Mouse (Mus musculus): ENCODE measurements at regions not wholly inside any gene's neighbourhood (a gene's known extent, or its start where the extent isn't known, plus 50 kb on each side); places are given as distances from the start of the nearest gene placed in this dataset.

DNA sequence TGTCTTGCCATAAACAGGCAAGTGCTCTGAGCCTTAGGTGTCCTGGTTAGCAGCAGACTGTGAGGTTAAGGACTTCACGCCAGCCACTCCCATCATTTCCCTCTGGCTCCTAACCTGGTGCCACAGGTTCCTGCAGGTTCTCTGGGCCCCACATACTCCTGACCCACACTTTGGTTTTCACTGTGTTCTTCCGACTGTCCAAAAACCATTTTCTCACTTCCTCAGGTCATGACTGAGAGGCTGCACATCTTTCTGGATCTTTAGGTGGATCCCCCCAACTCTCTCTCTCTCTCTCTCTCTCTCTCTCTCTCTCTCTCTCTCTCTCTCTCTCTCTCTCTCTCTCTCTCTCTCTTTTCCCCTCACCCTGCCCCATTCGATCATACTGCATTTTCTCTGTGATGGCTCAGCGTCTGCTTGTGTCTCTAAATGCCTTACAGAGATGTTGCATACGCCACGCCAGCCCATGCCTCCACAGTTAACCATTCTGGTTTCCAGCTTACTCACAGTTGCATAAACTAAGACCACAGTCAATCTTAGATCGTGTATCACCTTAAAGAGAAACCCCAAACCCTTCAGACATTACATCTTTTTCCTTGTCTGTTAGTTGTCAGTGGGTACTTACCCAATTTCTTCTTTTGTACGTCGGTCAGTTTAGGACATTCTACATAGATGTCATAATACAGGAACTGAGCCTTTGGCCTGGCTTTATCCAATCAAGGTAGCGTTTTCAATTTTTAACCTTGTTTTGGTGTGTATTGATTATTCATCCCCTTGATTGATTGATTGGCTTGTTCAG, 112.0 kb upstream of the Zfp217 start:
- intact Hi-C loops (cut with DNase I; ENCODE audit: low total_unique reads): no loop called here
- no peak for DNase-seq

DNA sequence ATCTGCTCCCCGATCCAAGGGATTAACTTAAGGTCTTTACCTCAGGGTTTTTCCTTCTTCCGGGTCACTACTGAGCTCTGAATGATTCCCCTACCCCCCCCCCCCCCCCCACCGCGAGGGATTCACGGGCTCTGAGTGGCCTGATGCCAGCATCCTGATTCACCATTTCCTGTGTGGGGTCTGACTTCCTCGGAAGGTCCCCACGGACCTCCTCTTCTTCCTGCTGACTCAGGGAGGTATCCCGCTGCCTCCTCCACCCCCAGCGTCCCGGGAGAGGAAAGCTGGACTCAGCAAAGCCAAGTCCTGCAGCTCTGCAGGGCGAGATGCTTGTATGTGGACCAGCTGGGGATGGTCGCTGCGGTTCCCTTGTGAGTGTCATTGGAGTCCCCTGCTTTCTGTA, 110.5 kb upstream of the Zfp217 start:
- DNase-seq: peak; percentile 51
- intact Hi-C loops (cut with DNase I; ENCODE audit: low total_unique reads): no loop called here

DNA sequence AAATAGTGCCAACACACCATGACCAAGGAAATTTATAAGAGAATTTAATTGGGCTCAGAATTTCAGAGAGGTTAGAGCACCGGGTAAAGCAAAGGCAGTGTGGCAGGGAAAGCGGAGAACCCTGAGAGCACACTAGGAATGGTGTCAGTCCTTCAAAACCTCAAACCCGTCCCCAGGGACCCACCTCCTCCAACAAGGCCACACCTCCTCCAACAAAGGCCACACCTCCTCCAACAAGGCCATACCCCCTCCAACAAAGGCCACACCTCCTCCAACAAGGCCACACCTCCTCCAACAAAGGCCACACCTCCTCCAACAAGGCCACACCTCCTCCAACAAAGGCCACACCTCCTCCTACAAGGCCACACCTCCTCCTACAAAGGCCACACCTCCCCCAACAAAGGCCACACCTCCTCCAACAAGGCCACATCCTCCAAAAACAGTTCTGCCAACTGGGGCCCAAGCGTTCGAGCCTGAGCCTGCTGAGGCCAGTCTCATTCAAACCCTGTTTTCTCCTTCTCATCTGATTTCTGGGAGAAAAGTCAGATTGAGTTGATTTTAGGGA, 109.8 kb upstream of the Zfp217 start:
- no peak for DNase-seq
- intact Hi-C loops (cut with DNase I; ENCODE audit: low total_unique reads): no loop called here

DNA sequence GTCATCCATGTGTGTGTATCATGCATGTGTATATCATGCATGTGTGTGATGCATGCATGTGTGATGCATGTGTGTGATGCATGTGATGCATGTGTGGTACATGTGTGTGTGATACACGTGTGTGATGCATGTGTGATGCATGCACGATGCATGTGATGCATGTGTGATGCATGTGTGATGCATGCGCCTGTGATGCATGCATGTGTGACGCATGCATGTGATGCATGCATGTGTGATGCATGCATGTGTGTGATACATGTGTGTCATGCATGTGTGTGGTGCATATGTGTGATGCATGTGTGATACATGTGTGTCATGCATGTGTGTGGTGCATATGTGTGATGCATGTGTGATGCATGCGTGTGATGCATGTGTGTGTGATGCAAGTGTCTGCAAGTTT, 108.1 kb upstream of the Zfp217 start:
- no peak for DNase-seq
- intact Hi-C loops (cut with DNase I; ENCODE audit: low total_unique reads): no loop called here

DNA sequence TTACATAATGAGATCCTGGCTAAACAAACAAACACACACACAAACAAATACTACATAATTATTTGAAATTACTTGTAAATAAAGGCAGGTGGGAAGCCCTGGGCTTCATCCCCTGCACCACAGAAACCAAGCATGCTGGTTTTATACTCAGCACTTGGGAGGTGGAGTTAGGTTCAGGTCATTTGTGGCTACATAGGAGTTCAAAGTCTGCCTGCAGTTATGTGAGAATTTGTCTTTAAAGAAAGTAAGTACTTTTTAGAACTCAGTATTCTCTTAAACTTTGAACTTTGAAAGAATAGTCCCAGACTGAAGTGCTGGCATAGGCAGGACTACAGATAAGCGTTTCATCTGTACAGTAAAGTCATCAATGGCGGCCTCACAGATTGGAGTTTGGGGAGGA, 107.6 kb upstream of the Zfp217 start:
- intact Hi-C loops (cut with DNase I; ENCODE audit: low total_unique reads): no loop called here
- DNase-seq: no peak

DNA sequence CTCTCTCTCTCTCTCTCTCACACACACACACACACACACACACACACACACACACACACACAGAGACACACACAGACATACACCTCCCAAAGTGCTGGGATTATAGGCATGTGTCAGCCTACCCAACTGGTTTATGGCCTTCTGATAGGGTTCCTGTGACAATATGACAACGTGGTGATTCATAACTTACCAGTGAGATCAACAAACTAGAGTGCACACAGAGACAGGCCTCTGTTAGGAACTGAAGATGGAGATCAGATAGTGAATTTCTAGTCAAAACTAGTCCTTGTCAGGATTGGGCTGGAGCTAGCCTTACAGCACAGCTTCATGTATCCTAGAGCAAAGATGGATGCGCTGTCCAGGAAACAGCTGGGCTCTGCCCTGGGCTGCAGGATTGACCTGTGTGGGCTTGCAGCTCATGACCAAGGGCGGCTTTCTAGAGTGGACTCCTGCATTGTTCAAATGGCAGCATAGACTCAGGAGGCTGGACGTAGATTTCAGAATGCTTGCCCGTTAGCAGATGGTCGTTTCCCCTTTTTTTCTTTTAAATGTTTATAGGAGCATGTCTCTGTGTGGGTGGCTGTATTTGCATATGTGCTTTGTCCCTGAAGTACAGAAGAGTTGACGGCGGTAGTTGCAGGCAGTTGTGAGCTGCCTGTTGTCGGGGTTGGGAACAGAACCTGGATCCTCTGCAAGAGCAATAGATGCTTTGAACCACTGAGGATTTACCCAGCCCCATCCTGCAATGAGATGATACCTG, 106.0 kb upstream of the Zfp217 start:
- intact Hi-C loops (cut with DNase I; ENCODE audit: low total_unique reads): no loop called here
- no peak for DNase-seq

DNA sequence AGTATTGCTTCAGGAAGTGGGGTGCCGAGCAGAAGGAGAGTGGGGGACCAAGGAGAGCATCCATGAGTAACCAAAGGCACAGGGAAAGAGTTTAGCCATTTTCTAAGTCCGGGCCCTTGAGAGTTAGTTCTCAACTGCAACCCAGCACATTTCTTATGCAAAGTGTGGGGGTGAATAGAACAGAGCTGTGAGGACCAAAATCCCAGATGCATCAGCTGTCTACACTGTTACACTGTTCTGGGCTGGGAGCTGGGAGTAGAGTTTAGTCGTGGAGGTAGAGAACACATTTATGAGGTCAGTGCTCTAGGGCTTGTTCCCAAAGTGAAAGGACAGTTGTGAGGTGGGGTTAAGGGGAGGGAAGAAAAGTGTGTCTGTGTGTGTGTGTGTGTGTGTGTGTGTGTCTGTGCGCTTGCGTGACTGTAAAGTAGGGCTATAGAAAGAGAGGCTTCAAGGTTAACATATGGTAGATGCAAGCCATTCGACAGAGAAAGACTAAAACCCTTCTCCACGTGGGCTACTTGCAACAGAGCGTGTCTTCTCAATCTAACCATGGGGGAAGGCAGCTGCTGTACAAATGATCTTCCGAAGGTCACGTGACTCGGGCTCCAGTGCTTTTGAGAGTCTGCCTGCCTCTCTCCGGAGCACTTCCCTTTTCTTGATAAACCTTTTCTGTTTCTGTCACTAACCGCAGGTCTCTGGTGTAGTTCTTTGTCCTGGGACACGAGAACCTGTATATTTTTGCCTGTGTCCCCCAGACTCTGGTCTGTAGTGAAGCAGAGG, 104.5 kb upstream of the Zfp217 start:
- intact Hi-C loops (cut with DNase I; ENCODE audit: low total_unique reads): no loop called here
- DNase-seq: no peak

DNA sequence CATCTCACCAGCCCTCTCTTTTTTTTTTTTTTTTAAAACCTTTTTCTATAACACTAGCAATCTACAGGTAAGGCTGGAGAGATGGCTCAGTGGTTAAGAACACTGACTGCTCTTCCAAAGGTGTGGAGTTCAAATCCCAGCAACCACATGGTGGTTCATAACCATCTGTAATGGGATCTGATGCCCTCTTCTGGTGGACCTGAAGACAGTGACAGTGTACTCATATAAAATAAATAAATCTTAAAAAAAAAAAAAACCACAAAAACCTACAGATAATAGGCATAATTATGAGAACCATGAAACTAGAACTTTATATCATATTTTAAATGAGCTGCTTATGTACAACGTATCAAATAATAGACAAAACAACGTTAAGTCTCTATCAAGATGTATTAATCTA, 102.8 kb upstream of the Zfp217 start:
- DNase-seq: no peak
- intact Hi-C loops (cut with DNase I; ENCODE audit: low total_unique reads): no loop called here

DNA sequence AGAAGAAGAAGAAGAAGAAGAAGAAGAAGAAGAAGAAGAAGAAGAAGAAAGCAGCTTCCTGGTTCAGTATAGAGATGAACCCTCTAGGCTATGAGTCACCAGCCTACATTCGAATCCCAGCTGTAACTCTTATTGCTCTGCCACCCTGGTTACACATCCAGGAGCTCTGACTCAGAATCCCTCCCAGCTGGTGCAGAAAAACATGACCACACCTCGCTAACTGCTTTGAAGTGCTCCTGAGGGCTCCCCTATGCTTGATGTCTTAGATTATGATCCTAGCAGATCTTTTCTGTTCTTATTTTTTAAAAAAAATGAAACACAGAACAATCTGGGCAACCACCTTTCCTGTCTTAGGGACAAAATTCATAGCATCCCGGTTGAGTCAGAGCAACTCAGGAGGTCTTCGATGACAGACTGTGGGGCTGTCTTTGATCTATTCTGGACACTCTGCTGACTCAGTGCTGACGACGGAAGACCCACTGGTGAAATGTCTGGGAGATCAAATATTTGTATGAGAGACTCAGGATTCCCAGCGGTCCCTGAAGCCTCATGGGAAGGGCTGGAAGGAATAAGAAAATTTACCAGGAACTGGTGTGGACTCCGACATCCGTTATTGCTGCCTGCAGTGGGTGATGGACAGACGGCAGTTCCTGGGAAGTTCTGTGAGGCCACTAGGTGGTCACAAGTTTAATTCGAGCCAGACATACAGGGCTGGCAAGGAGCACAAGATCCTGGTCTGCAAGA, 100.0 kb upstream of the Zfp217 start:
- intact Hi-C loops (cut with DNase I; ENCODE audit: low total_unique reads): no loop called here

DNA sequence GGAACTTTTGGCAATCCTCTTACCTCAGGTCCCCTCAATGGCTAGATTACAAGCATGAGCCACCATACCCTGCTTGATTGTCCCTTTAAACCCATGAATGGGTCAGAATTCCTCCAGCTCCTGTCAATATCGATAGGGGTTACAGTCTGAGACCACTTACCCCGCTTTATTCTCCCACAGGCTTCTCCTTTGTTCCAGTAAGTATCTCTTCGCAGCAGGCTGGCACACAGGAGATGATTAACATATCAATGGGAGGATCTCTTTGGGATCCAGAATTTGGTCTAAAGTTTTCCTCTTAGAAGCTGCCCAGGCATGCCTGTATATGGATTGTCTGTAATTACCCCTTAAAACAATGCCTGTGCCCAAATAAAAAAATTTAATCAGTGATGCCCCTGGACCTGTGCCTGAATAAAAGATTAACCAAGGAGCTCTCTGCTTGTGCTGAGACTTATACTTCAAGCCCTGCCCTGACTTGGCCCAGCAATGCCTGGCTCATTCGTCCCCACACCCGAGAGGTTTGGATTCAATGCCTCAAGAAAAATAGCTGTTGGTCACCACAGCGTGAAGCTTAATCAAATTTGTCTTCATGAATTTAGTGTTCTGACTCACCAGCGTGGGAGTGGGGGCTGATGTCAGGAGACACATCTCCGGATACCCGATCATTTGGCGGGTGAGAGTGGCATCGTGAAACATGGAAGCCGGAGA, 97.9 kb upstream of the Zfp217 start:
- intact Hi-C loops (cut with DNase I; ENCODE audit: low total_unique reads): no loop called here
- no peak for DNase-seq

More for the DNA sequence above, 100.0 kb upstream of the Zfp217 start:
- no peak for DNase-seq

DNA sequence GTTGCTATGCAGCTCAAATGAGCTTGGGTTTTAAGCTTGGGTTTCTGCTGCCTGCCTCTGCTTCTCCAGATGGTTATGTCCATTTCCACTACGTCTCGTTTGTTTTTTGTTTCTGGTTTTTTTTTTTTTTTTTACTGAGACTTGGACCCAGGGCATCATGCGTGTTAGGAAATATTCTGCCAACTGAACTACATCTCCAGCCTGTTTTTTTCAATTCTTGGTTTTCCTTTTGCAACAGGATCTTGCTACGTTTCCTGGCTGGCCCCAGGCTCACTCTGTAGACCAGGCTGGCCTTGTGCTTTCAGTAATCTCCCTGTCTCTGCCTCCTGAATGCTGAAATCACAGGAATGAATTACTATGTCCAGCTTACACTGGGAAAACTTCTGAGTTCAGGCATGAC, 96.2 kb upstream of the Zfp217 start:
- DNase-seq: no peak
- intact Hi-C loops (cut with DNase I; ENCODE audit: low total_unique reads): no loop called here

DNA sequence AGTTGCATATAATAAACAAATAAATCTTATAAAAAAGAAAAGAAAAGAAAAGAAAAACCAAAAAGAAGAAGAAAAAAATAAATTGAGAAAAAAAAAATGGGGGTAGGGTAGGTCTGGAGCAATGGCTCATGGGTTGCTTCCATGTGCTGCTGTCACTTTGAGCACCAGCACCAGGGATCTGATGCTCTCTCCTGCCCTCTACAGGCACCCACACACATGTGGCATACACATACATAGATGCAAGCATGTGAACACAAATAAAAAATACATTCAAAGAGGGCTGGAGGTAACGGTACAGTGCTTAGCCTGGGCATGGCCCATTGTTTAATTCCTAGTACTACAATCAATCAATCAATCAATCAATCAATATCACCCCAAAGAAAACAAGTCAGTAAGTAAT, 90.1 kb upstream of the Zfp217 start:
- intact Hi-C loops (cut with DNase I; ENCODE audit: low total_unique reads): no loop called here
- no peak for DNase-seq

DNA sequence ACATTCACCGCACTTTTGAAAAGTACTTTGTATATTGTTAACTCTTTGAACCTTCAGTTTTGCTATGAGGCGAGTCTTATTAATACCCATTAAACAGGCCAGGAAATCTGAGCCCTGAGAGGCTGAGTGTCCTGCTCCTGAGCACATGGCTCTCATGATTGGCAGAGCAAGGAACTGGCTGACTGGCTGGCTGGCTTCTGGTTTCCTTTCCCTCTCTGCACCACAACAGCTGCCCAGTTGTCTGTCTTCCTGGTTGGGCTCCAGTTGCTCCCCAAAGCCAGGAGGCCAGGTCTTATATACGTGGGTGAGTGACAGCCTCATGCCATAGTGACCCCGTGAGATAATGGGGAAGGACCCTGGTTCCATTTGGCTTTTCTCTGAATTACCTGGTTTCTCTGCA, 85.5 kb upstream of the Zfp217 start:
- DNase-seq: peak; percentile 50

DNA sequence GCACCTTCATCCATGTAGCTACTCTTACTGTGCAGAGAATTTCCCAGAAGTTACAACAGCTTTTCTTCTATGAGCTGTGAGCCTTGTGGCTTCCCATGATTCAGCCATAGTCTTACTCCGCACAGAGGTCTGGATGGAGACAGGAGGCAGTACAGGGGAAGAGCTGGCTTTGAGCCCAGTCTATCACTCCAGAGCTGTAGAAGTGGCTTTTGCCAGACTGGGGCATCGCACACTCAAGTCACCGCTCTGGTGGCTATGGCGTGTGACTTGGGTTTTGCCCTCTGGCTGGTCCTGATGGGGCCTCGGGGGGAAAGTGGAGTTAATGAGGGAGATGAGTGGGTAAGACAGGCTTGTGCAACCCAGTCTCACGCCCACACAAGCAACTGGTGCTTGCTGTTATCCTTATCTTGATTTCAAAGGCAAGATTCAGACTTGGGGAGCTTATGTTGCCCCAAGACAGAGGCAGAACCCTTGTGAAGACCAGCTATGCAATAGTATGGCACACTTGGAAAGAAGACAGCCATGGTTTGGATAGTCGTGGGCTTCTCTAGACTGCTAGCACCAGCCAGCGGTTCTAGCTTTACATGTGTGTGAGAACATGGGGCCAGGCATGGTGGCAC, 81.7 kb upstream of the Zfp217 start:
- intact Hi-C loops (cut with DNase I; ENCODE audit: low total_unique reads): loop anchor here (10.0 kb wide), 1 partner anchor 85 kb away; no protein-coding TSS in a partner anchor
- DNase-seq: no peak

More for the DNA sequence above, 85.5 kb upstream of the Zfp217 start:
- intact Hi-C loops (cut with DNase I; ENCODE audit: low total_unique reads): no loop called here

DNA sequence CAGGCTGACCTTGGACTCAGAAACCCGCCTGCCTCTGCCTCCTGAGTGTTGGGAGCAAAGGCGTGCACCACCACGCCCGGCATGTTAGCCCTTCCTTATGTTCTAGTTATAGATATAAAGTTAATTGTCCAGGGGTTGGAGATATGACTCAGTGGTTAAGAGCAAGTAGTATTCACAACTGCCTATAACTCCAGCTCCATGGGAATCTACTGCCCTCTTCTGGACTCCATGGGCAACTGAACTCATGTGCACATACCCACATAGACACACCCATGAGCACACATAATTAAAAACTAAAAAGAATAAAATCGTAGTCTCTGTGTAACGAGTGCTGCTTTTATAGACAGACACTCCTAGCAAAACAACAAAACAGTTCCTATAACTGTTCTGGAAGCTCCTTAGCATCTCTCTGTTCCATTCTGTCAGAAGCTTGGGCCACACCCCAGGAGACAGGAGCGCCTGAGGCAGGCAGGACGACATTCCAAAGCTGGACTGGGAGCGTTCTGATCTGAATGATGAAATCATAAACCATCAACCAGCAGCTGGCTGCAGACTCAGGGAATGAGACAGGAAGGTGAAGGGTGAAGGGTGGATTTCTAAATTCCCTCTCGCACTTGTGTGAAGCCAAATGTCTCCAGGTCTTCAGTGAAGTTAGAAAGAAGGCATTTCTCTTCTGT, 80.6 kb upstream of the Zfp217 start:
- intact Hi-C loops (cut with DNase I; ENCODE audit: low total_unique reads): loop anchor here (10.0 kb wide), 1 partner anchor 86 kb away; no protein-coding TSS in a partner anchor
- no peak for DNase-seq

DNA sequence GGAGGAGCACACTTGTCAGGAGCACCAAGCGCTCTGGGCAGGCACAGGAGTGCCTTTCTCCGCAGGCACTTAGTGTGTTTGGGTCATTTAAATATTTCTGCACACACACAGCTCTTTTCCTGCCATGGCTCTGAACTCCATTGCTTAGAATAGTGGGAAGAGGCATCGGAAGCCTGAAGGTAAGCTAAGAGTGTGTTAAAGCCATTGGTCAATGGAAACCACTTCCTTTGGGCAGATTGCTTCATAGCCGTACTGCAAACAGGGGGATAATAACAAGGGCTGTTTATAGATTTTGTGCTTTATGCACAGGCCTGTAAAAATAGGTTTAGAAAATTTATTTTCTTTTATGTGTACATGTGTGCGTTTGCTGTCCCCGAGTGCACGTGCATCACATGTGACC, 76.0 kb upstream of the Zfp217 start:
- DNase-seq: no peak
- intact Hi-C loops (cut with DNase I; ENCODE audit: low total_unique reads): loop anchor here (10.0 kb wide), 1 partner anchor 91 kb away; no protein-coding TSS in a partner anchor

DNA sequence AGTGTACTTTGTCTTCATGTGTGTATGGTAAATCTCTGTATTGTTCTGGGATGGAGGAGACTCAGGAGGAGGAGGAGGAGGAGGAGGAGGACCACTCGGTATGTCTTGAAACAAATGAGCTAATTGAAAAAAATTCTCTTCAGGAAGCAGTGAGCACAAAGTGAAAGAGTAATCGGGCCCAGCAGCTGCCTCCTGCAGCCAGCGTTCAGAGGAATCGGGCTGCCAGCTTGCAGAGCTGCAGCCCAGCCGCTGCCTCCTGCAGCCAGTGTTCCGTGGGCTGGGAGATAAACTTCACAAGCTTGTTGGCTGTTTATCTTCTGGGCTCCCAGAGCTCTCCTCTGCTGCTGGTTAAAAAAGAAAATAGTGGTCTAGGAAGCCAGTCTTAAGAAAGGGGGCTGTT, 74.9 kb upstream of the Zfp217 start:
- DNase-seq: peak; percentile 37
- intact Hi-C loops (cut with DNase I; ENCODE audit: low total_unique reads): loop anchor here (10.0 kb wide), 1 partner anchor 92 kb away; no protein-coding TSS in a partner anchor

Measured in gastrocnemius, postnatal 14 days (tissue).